Mouse (Mus musculus): ENCODE data around the gene Zbtb16. TPM values are rescaled to one million over a fixed set of nuclear protein-coding genes. Genes with fewer than 3 reads are reported as not detected.
A peak's percentile ranks its signal among the peaks of the same experiment; 100 is the strongest.

Gene Zbtb16
- polyA plus RNA-seq, 1 experiment from 2014 or later = 11.3 TPM

GRCm38 (mm10) chr9:48737911-48738310 lies 98.1 kb downstream of the Zbtb16 start:
- no peak overlapping the region for H3K9ac ChIP-seq (replicated peaks)
- no peaks in the 10 kb centered on the region for H3K9me3 ChIP-seq
- WGBS = 55% methylated on average over 2 of the region's 2 CpGs
- H3K36me3 ChIP-seq = no peaks in the 10 kb centered on the region
- no peak overlapping the region for H3K4me2 ChIP-seq (replicated peaks)
- H3K27ac ChIP-seq (replicated peaks) = no peak overlapping the region
- ATAC-seq (ENCODE audit: low FRiP score, low read depth) = no peak
- no peak overlapping the region for H3K4me3 ChIP-seq
- peaks cover 74% of the 10 kb centered on the region for H3K4me1 ChIP-seq
- H3K27me3 ChIP-seq = no peaks in the 10 kb centered on the region

GRCm38 (mm10) chr9:48737210-48737850 lies 98.7 kb downstream of the Zbtb16 start:
- no peak overlapping the region for H3K4me3 ChIP-seq
- no peaks in the 10 kb centered on the region for H3K27me3 ChIP-seq
- ATAC-seq (ENCODE audit: low FRiP score, low read depth) = no peak
- H3K4me2 ChIP-seq (replicated peaks) = no peak overlapping the region
- H3K27ac ChIP-seq (replicated peaks) = peak overlapping the region; percentile 60; the same call in 1 of the 2 replicates
- 55% methylated on average over 13 of the region's 13 CpGs for WGBS
- peaks cover 79% of the 10 kb centered on the region for H3K4me1 ChIP-seq
- H3K36me3 ChIP-seq = no peaks in the 10 kb centered on the region
- no peak overlapping the region for H3K9ac ChIP-seq (replicated peaks)
- no peaks in the 10 kb centered on the region for H3K9me3 ChIP-seq

DNA sequence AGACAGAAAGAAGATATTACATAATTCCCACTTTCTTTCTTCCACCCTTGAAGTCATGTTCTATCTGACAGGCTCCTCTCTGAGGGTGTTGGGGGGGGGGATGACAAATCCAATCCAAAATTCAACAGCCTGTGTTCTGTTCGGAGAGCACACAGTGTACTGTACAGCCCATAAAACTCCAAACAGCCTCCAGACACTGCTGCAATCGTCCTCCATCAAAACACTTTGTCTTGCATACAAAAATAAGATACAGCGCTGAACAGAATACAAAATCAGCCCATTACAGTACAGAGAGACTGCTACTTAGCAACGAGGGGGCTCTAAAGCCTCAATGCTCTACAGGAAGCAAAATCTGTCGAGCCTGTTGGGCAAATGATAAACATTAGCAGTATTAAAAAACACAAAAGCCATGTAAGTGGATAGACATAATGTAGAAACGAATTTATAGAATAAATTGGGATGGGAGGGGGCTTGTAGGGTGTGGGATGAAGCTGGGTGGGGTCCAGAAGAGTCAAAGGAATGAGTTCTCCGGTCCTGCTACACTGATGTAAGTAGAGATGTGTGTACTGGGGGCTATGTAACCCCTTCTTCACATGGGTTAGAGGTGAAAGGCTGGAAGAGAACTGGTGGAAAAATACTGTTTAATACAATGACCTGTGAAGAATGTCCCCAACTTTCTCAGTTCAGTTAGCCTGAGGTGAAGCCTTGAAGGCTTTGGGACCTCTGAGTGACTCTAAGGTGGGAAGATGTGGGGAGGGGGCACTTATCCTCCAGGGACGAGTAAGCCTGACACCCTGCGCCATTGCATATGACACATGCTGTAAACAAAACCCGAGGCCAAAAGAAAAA lies 99.4 kb downstream of the Zbtb16 start:
- 0 out of 2 replicates have a peak, but pooled peaks cover 2% of the 10 kb centered on the region for H3K27me3 ChIP-seq
- H3K9ac ChIP-seq (replicated peaks) = no peak overlapping the region
- H3K9me3 ChIP-seq = no peaks in the 10 kb centered on the region
- 44% methylated on average over 10 of the region's 10 CpGs for WGBS
- H3K4me2 ChIP-seq (replicated peaks) = no peak overlapping the region
- H3K4me1 ChIP-seq = peaks cover 79% of the 10 kb centered on the region
- ATAC-seq (ENCODE audit: low FRiP score, low read depth) = no peak; the same call in 1 of the 2 replicates
- no peaks in the 10 kb centered on the region for H3K36me3 ChIP-seq
- no peak overlapping the region for H3K4me3 ChIP-seq
- peak overlapping the region; percentile 60 for H3K27ac ChIP-seq (replicated peaks)

DNA sequence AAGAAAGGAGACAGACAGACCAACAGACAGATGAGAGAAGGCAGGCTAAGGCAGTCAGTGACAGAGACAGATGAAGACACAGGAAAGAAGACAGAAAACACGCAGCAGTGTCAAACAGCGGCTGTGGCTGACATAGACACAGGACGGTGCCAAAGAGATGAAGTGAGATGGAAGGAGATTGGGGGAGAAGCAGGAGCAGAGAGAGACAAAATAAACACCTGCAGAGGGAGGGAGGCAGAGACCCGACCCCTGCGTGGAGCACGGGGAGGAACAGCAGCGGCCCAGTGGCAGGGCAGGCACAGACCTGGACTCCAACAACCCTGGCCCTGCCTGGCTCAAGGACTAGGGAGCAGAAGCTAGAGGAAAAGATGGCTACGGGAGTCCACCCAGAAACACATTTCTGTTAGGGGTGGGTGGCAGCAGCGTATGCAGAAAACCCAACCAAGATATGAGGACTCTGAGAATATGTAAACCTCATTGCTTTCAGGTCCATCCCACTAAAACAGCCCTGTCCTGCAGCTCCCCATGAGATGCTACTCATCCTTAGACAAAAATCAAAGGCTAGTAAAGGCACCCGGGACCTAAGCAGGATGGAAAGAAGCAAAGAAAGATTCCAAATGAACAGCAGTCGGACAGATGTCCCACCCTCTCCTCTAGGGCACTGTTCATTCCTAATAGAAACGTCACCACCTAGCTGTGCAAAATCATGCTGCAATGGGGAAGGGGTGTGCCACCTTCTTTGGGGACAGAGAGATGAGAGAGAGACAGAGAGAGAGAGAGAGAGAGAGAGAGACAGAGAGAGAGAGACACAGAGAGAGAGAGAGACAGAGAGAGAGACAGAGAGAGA lies 100.3 kb downstream of the Zbtb16 start:
- Histone ChIP-seq H3K9ac (replicated peaks) (0 out of 2 replicates have a peak overlapping the region, but pooled peaks have one; percentile 3), H3K9me3 (no peaks in the 10 kb centered on the region), H3K27ac (replicated peaks) (peak overlapping the region; percentile 60), H3K4me3 (no peak overlapping the region), H3K4me1 (peaks cover 78% of the 10 kb centered on the region), H3K27me3 (0 out of 2 replicates have a peak, but pooled peaks cover 7% of the 10 kb centered on the region), H3K36me3 (no peaks in the 10 kb centered on the region), H3K4me2 (replicated peaks) (no peak overlapping the region)
- 58% methylated on average over 12 of the region's 12 CpGs for WGBS
- no peak for ATAC-seq (ENCODE audit: low FRiP score, low read depth)

- 0 out of 2 replicates have a peak, but pooled peaks cover 7% of the 10 kb centered on the region for H3K27me3 ChIP-seq
- no peaks in the 10 kb centered on the region for H3K36me3 ChIP-seq
- no peak for ATAC-seq (ENCODE audit: low FRiP score, low read depth)
- peak overlapping the region; percentile 60 for H3K27ac ChIP-seq (replicated peaks)
- no peak overlapping the region for H3K4me2 ChIP-seq (replicated peaks)
- H3K9ac ChIP-seq (replicated peaks) = 0 out of 2 replicates have a peak overlapping the region, but pooled peaks have one; percentile 3
- no peaks in the 10 kb centered on the region for H3K9me3 ChIP-seq
- 88% methylated on average over 12 of the region's 12 CpGs for WGBS
- no peak overlapping the region for H3K4me3 ChIP-seq
- peaks cover 80% of the 10 kb centered on the region for H3K4me1 ChIP-seq
Observed at GRCm38 (mm10) chr9:48734725-48735465, 101.1 kb downstream of the Zbtb16 start.

DNA sequence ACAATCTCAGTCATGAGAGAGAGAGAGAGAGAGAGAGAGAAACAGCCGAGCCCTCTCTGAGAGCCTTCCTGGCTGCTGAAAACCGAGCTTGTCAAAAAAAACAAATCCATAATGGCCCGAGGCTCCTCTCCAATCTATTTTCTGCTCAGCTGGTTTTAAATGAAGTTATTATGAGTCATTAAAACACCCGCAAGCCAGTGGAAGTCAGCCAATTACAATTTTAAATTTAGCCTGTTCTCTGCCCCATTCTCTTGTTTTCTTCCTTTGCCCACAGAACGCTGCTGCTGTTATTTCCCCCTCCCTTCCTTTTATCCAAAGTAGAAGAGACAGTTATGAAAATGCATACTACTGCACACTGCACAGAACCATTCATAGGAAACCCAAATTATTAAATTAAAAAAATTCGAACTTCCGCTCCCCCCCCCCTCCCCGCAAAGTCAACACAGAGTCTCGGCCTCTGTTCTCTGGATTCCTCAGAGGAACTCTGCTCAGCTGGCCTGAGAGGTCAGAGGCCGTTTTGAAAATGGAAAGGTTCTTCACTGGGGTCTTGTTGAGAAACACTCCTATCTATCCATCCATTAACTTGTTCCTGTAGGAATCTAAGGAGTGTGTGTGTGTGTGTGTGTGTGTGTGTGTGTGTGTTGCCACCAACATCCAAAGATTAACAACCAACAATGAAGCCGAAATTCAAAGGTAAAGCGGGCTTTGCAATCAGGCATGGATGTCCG lies 102.0 kb downstream of the Zbtb16 start:
- H3K9ac ChIP-seq (replicated peaks) = no peak overlapping the region
- no peaks in the 10 kb centered on the region for H3K36me3 ChIP-seq
- peak overlapping the region; percentile 56 for H3K27ac ChIP-seq (replicated peaks)
- H3K27me3 ChIP-seq = 0 out of 2 replicates have a peak, but pooled peaks cover 7% of the 10 kb centered on the region
- H3K4me3 ChIP-seq = no peak overlapping the region
- H3K4me1 ChIP-seq = peaks cover 80% of the 10 kb centered on the region
- no peaks in the 10 kb centered on the region for H3K9me3 ChIP-seq
- peak overlapping the region; percentile 18 for H3K4me2 ChIP-seq (replicated peaks)
- ATAC-seq (ENCODE audit: low FRiP score, low read depth) = no peak
- 26% methylated on average over 13 of the region's 13 CpGs for WGBS

- H3K9ac ChIP-seq (replicated peaks) = no peak overlapping the region
- H3K4me1 ChIP-seq = peaks cover 88% of the 10 kb centered on the region
- no peak for ATAC-seq (ENCODE audit: low FRiP score, low read depth)
- no peak overlapping the region for H3K4me2 ChIP-seq (replicated peaks)
- no peaks in the 10 kb centered on the region for H3K9me3 ChIP-seq
- peak overlapping the region; percentile 56 for H3K27ac ChIP-seq (replicated peaks)
- H3K4me3 ChIP-seq = no peak overlapping the region
- WGBS = 62% methylated on average over 6 of the region's 6 CpGs
- H3K36me3 ChIP-seq = no peaks in the 10 kb centered on the region
- H3K27me3 ChIP-seq = 0 out of 2 replicates have a peak, but pooled peaks cover 7% of the 10 kb centered on the region
Observed at GRCm38 (mm10) chr9:48733083-48733482, 102.9 kb downstream of the Zbtb16 start.

DNA sequence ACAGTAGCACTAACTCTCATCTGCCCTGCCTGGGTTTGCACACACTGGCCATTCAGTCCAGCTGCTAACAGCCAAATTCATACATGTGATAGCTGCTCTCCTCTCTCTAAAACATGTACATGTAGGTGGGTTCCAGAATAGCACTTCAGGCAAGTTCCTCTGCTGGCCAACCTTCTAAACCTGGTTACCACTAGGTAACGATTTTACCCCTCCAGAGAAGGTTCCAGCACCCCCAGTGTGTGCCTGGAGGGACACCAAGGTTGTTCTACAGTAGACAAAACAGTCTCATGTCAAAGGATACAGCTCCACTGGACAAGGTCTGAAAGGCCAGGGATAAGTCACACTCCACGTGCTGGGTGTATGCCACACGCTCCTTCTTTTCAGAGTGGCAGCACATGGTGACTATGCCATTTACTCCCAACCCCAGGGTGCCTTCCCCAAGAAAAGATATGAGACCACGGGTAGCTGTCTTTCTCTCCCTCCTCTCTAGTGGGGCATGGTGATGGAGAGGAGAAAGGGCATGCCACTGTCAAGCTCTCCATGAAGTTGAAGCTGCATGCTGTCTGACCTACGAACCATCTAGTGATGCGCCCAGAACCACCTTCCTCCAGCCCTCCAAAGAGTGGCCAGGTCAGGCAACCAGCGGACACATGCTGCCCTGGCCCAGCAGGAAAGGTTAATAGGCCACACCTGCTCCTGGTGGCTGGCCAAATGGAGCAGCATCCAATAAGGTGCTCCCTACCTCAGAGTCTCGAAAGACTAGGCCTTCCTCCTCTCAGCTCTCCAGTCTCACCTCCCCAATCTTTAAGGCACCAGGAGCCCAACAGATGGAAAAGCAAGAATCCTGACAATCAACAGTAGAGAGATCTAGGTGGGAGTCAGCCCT lies 104.1 kb downstream of the Zbtb16 start:
- H3K4me2 ChIP-seq (replicated peaks) = no peak overlapping the region
- no peaks in the 10 kb centered on the region for H3K36me3 ChIP-seq
- H3K4me1 ChIP-seq = peaks cover 79% of the 10 kb centered on the region
- H3K4me3 ChIP-seq = no peak overlapping the region
- H3K27ac ChIP-seq (replicated peaks) = no peak overlapping the region
- WGBS = 83% methylated on average over 8 of the region's 8 CpGs
- H3K27me3 ChIP-seq = 0 out of 2 replicates have a peak, but pooled peaks cover 7% of the 10 kb centered on the region
- no peak for ATAC-seq (ENCODE audit: low FRiP score, low read depth)
- no peak overlapping the region for H3K9ac ChIP-seq (replicated peaks)
- no peaks in the 10 kb centered on the region for H3K9me3 ChIP-seq

- 76% methylated on average over 10 of the region's 10 CpGs for WGBS
- Histone ChIP-seq H3K9me3 (no peaks in the 10 kb centered on the region), H3K9ac (replicated peaks) (no peak overlapping the region), H3K4me1 (peaks cover 66% of the 10 kb centered on the region), H3K27ac (replicated peaks) (no peak overlapping the region), H3K27me3 (0 out of 2 replicates have a peak, but pooled peaks cover 7% of the 10 kb centered on the region), H3K36me3 (no peaks in the 10 kb centered on the region), H3K4me3 (no peak overlapping the region), H3K4me2 (replicated peaks) (no peak overlapping the region)
- ATAC-seq (ENCODE audit: low FRiP score, low read depth) = no peak
Observed at GRCm38 (mm10) chr9:48730446-48730979, 105.5 kb downstream of the Zbtb16 start.

DNA sequence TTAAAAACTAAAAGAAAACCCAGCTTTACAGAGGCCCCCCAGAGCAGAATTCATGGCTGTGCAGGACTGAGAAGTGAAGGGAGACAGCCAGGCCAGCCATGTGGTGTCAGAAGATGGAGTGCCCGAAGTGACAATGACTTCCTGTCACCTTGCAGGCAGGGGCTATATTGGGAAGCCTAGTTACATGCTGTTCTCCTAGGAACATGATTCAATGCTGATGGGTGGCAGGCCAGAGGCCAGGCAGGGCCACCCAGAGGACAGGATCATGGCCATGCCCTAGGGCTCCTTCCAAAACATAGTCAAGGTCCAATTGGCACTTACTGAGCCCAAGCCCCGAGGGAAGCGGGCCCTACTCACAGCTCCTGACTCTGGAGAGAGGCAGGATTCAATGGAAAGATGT lies 106.6 kb downstream of the Zbtb16 start:
- no peak overlapping the region for H3K4me2 ChIP-seq (replicated peaks)
- no peak for ATAC-seq (ENCODE audit: low FRiP score, low read depth)
- no peaks in the 10 kb centered on the region for H3K9me3 ChIP-seq
- no peaks in the 10 kb centered on the region for H3K36me3 ChIP-seq
- H3K4me1 ChIP-seq = peaks cover 55% of the 10 kb centered on the region
- H3K27ac ChIP-seq (replicated peaks) = no peak overlapping the region
- WGBS = 69% methylated on average over 3 of the region's 3 CpGs
- H3K27me3 ChIP-seq = 0 out of 2 replicates have a peak, but pooled peaks cover 7% of the 10 kb centered on the region
- H3K9ac ChIP-seq (replicated peaks) = no peak overlapping the region
- H3K4me3 ChIP-seq = no peak overlapping the region

All from midbrain, embryonic 12.5 days (tissue).